Mouse (Mus musculus) hindbrain, embryonic 14.5 days (tissue): Measurements from ENCODE around the gene Gm12394. TPM values are rescaled to one million over a fixed set of nuclear protein-coding genes. Genes with fewer than 3 reads are reported as not detected.
"Not testable (repeated sequence)": the region's sequence is repeated elsewhere in the genome, so short reads cannot be mapped to it uniquely, and the experiment has no call there.

Experiments used
- ATAC-seq: fragments of 200-750 bp; cut with Nextera tagmentation; 2 replicates; pipeline ENCODE4 v1.8.0; 2017; ENCODE audit warnings: moderate number of reproducible peaks, mild to moderate bottlenecking, moderate TSS enrichment, moderate library complexity; ENCODE audit not compliant: low FRiP score
- DNase-seq: peaks from one replicate; pipeline ENCODE4 v3.0.0-alpha.2; 2015; ENCODE audit warnings: low spot score
- H3K27ac ChIP-seq: fragments of 300-500 bp; sonication (generic); 2 replicates; pipeline ENCODE4 v1.5.1; 2014; ENCODE audit warnings: mild to moderate bottlenecking, moderate library complexity
- H3K27me3 ChIP-seq: fragments of 300-500 bp; sonication (generic); 2 replicates; pipeline ENCODE4 v1.6.1; 2014; ENCODE audit warnings: mild to moderate bottlenecking, low read length, mixed read lengths; ENCODE audit not compliant: control insufficient read depth, insufficient read depth
- H3K36me3 ChIP-seq: fragments of 300-500 bp; sonication (generic); replicated peaks from 2 replicates; pipeline ENCODE4 v1.6.1; 2014; ENCODE audit not compliant: control insufficient read depth, insufficient read depth
- H3K4me1 ChIP-seq: fragments of 300-500 bp; sonication (generic); replicated peaks from 2 replicates; pipeline ENCODE4 v1.6.1; 2014; ENCODE audit warnings: antibody characterized with exemption, low read length, mixed read lengths; ENCODE audit not compliant: control insufficient read depth, insufficient read depth
- H3K4me2 ChIP-seq: fragments of 300-500 bp; sonication (generic); replicated peaks from 2 replicates; pipeline ENCODE4 v1.6.1; 2014; ENCODE audit warnings: mild to moderate bottlenecking, moderate library complexity
- H3K4me3 ChIP-seq: fragments of 300-500 bp; sonication (generic); replicated peaks from 2 replicates; pipeline ENCODE4 v1.5.1; 2014; ENCODE audit warnings: mild to moderate bottlenecking, low read length
- H3K9ac ChIP-seq: fragments of 300-500 bp; sonication (generic); 2 replicates; pipeline ENCODE4 v1.6.1; 2014
- H3K9me3 ChIP-seq: fragments of 300-500 bp; sonication (generic); 2 replicates; pipeline ENCODE4 v1.6.1; 2016; ENCODE audit warnings: low read length; ENCODE audit not compliant: control insufficient read depth
- WGBS: fragments of 180-500 bp; shearing (Covaris S2); extraction: QIAGEN DNeasy Blood & Tissue Kit; methylation state at CpG from one replicate; pipeline ENCODE4 v1.1.7; 2014; 5-methylcytosine and 5-hydroxymethylcytosine counted together
- polyA plus RNA-seq: library from polyadenylated mRNA; unstranded; fragments of >200 nt; fragmentation: Nextera tagmentation; extraction: Ambion mirVana; gene quantifications from 2 replicates; pipeline ENCODE4 v1.2.1, GENCODE M21; 2014

The Gm12394 gene
- polyA plus RNA-seq = 0.62 and 0.73 TPM in 2 replicates

- ATAC-seq, H3K9ac ChIP-seq, H3K4me3 ChIP-seq, H3K27me3 ChIP-seq, H3K4me1 ChIP-seq, H3K9me3 ChIP-seq, H3K36me3 ChIP-seq, DNase-seq, H3K27ac ChIP-seq, H3K4me2 ChIP-seq: not testable (repeated sequence)
- 93% methylated on average over 1 of the region's 1 CpGs for WGBS
Observed at GRCm38 (mm10) chr4:42856671-42857070, at the start of gene Gm12394. Gene Gm12394 (minus strand): TSS chr4:42856771.

DNA sequence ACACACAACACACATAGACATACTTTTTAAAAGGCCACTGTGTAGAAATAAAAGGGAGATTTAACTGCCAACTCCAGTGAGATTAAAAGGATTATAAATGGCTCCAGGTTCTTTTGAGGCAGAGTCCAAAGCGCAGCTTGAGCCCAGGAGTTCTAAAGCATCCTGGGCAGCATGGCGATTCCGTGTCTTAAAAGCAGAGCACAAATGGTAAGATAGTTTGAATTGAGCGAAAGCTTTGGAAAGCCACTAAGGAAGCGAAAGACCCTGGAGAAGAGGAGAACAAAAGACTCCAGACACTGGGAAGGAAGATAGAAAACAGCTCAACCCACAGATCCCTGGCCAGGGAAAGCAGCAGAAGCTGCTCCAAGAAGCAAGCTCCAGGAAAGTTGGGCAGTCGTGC is 48.4 kb upstream of the Gm12394 start:
- ATAC-seq (no peak), DNase-seq (no peak)
- H3K9me3 ChIP-seq = no peaks in the 10 kb centered on the region
- no peaks in the 10 kb centered on the region for H3K4me1 ChIP-seq
- no peak overlapping the region for H3K27ac ChIP-seq
- H3K36me3 ChIP-seq = no peaks in the 10 kb centered on the region
- H3K4me2 ChIP-seq = no peak overlapping the region
- H3K4me3 ChIP-seq = no peak overlapping the region
- H3K27me3 ChIP-seq = no peaks in the 10 kb centered on the region
- 72% methylated on average over 6 of the region's 6 CpGs for WGBS
- no peak overlapping the region for H3K9ac ChIP-seq

DNA sequence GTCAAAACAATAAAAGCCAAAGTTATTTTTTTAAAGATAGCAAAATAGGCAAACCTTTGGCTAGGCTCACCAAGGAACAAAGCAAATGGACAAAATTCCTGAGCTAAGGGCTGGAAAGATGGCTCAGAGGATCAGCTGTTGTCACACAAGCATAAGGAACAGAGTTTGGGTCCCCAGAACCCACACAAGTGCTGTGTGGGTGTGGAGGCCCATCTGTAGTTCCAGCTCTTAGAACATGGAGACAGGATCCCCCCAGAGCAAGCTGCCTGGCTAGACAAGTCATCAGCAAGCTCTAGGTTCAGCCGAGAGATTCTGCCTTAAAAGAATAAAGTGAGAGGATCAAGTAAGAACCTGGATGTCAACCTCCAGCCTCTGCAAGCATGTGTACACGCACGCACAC is 48.0 kb upstream of the Gm12394 start:
- H3K27me3 ChIP-seq = no peaks in the 10 kb centered on the region
- H3K4me3 ChIP-seq = no peak overlapping the region
- no peaks in the 10 kb centered on the region for H3K36me3 ChIP-seq
- H3K9me3 ChIP-seq = no peaks in the 10 kb centered on the region
- ATAC-seq = no peak
- DNase-seq = no peak
- no peaks in the 10 kb centered on the region for H3K4me1 ChIP-seq
- H3K9ac ChIP-seq = no peak overlapping the region
- no peak overlapping the region for H3K27ac ChIP-seq
- H3K4me2 ChIP-seq = no peak overlapping the region
- WGBS = 95% methylated on average over 3 of the region's 3 CpGs

DNA sequence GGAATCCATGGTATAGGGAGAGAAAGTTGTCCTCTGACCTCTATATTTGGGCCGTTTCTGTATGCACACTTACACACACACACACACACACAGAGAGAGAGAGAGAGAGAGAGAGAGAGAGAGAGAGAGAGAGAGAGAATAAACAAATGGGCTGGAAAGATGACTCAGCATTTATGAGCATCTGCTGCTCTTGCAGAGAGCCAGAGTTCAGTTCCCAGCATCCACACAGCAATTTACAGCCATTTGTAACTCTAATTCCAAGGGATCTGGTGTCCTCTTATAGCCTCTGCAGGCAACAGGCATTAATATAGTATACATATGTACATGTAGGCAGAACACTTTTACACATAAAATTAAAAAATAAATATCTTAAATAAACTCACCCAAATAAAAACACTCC is 47.4 kb upstream of the Gm12394 start:
- H3K4me3 ChIP-seq = no peak overlapping the region
- no peaks in the 10 kb centered on the region for H3K9me3 ChIP-seq
- H3K9ac ChIP-seq = no peak overlapping the region
- H3K27me3 ChIP-seq = no peaks in the 10 kb centered on the region
- ATAC-seq = no peak
- H3K4me1 ChIP-seq = no peaks in the 10 kb centered on the region
- WGBS = 83% methylated on average over 1 of the region's 1 CpGs
- no peak for DNase-seq
- H3K36me3 ChIP-seq = no peaks in the 10 kb centered on the region
- H3K27ac ChIP-seq = no peak overlapping the region
- H3K4me2 ChIP-seq = no peak overlapping the region

DNA sequence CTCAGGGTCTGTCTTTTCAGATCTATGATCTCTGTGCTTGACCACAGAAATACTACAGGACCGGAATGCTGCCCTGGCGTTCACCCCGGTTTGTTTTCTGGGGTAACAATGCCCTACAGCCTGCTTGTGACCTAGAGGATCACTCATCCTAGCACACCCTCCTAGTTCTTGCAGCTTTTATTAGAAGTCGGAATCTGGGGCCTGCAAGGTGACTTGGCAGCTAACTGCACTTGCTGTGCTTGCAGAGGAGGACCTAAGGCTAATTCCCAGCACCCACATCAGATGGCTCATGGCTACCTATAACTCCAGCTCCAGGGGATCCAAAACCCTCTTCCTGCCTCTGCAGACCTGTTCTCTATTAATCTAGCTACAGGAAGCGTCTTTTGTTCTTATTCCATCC is 46.2 kb upstream of the Gm12394 start:
- Histone ChIP-seq H3K4me1 (no peaks in the 10 kb centered on the region), H3K4me3 (no peak overlapping the region), H3K4me2 (no peak overlapping the region), H3K9me3 (no peaks in the 10 kb centered on the region), H3K27me3 (no peaks in the 10 kb centered on the region), H3K27ac (no peak overlapping the region), H3K36me3 (no peaks in the 10 kb centered on the region), H3K9ac (no peak overlapping the region)
- DNase-seq = no peak
- WGBS = 92% methylated on average over 5 of the region's 5 CpGs
- no peak for ATAC-seq

GRCm38 (mm10) chr4:42902174-42902573 is 45.6 kb upstream of the Gm12394 start:
- WGBS = 67% methylated on average over 9 of the region's 9 CpGs
- no peak overlapping the region for H3K4me2 ChIP-seq
- no peaks in the 10 kb centered on the region for H3K9me3 ChIP-seq
- H3K9ac ChIP-seq = no peak overlapping the region
- DNase-seq (no peak), ATAC-seq (no peak)
- H3K27ac ChIP-seq = no peak overlapping the region
- no peaks in the 10 kb centered on the region for H3K36me3 ChIP-seq
- no peaks in the 10 kb centered on the region for H3K27me3 ChIP-seq
- no peak overlapping the region for H3K4me3 ChIP-seq
- no peaks in the 10 kb centered on the region for H3K4me1 ChIP-seq

- Histone ChIP-seq H3K4me2 (no peak overlapping the region), H3K36me3 (no peaks in the 10 kb centered on the region), H3K9me3 (no peaks in the 10 kb centered on the region), H3K4me3 (no peak overlapping the region), H3K9ac (no peak overlapping the region), H3K4me1 (no peaks in the 10 kb centered on the region), H3K27me3 (no peaks in the 10 kb centered on the region), H3K27ac (no peak overlapping the region)
- ATAC-seq (no peak), DNase-seq (no peak)
- WGBS = 66% methylated on average over 5 of the region's 5 CpGs
Observed at GRCm38 (mm10) chr4:42900878-42901277, 44.3 kb upstream of the Gm12394 start.

GRCm38 (mm10) chr4:42898914-42899313 is 42.3 kb upstream of the Gm12394 start:
- no peak for ATAC-seq
- no peak overlapping the region for H3K27ac ChIP-seq

GRCm38 (mm10) chr4:42895118-42895517 is 38.5 kb upstream of the Gm12394 start:
- DNase-seq = no peak
- no peaks in the 10 kb centered on the region for H3K27me3 ChIP-seq
- H3K4me1 ChIP-seq = no peaks in the 10 kb centered on the region
- H3K9ac ChIP-seq = no peak overlapping the region
- H3K4me2 ChIP-seq = no peak overlapping the region
- H3K4me3 ChIP-seq = no peak overlapping the region
- H3K27ac ChIP-seq = no peak overlapping the region
- no peaks in the 10 kb centered on the region for H3K9me3 ChIP-seq
- H3K36me3 ChIP-seq = no peaks in the 10 kb centered on the region
- no peak for ATAC-seq
- WGBS = 34% methylated on average over 7 of the region's 7 CpGs

More at GRCm38 (mm10) chr4:42898914-42899313, 42.3 kb upstream of the Gm12394 start:
- H3K9ac ChIP-seq = no peak overlapping the region
- 34% methylated on average over 3 of the region's 3 CpGs for WGBS
- H3K9me3 ChIP-seq = no peaks in the 10 kb centered on the region
- H3K4me1 ChIP-seq = no peaks in the 10 kb centered on the region
- H3K4me3 ChIP-seq = no peak overlapping the region
- no peak overlapping the region for H3K4me2 ChIP-seq
- no peaks in the 10 kb centered on the region for H3K27me3 ChIP-seq
- no peak for DNase-seq
- H3K36me3 ChIP-seq = no peaks in the 10 kb centered on the region

GRCm38 (mm10) chr4:42891176-42891575 is 34.6 kb upstream of the Gm12394 start:
- no peaks in the 10 kb centered on the region for H3K4me1 ChIP-seq
- H3K9ac ChIP-seq = no peak overlapping the region
- H3K4me3 ChIP-seq = no peak overlapping the region
- ATAC-seq (no peak), DNase-seq (no peak)
- no peak overlapping the region for H3K27ac ChIP-seq
- WGBS = 61% methylated on average over 7 of the region's 7 CpGs
- no peak overlapping the region for H3K4me2 ChIP-seq
- no peaks in the 10 kb centered on the region for H3K27me3 ChIP-seq
- H3K36me3 ChIP-seq = no peaks in the 10 kb centered on the region
- H3K9me3 ChIP-seq = no peaks in the 10 kb centered on the region
